Mouse (Mus musculus) thymus, adult 2 months (tissue): ENCODE data around the gene B230219D22Rik.

Source experiments
- CTCF ChIP-seq: fragments of 200-500 bp; IDR thresholded peaks from 2 replicates; pipeline ENCODE4 v1.5.1; 2012; ENCODE audit warnings: mild to moderate bottlenecking, control low read depth, low read length, moderate library complexity, borderline replicate concordance; ENCODE audit not compliant: control insufficient read depth, poor library complexity, insufficient read depth; ENCODE audit errors: extremely low read depth
- POLR2A ChIP-seq: fragments of 200-500 bp; IDR thresholded peaks from 2 replicates; pipeline ENCODE4 v1.6.1; 2012; ENCODE audit warnings: mild to moderate bottlenecking, low read length, control low read depth, moderate library complexity; ENCODE audit not compliant: control insufficient read depth, poor library complexity, insufficient read depth; ENCODE audit errors: extremely low read depth

- no peak for TF ChIP-seq CTCF
- no peak for TF ChIP-seq POLR2A
Measured at GRCm38 (mm10) chr13:55742306-55742705, 49.4 kb downstream of the B230219D22Rik start.
